Mouse (Mus musculus): Measurements from ENCODE around the gene Stk24. TPM values are rescaled to one million over a fixed set of nuclear protein-coding genes. Genes with fewer than 3 reads are reported as not detected.

The Stk24 gene
- polyA plus RNA-seq, 1 experiment = 37.2 TPM

- no peak for DNase-seq
- Histone ChIP-seq H3K27ac (ENCODE audit: insufficient read depth, low read length) (no peak overlapping the region), H3K4me3 (replicated peaks; ENCODE audit: insufficient read depth, low read depth, low read length) (no peak overlapping the region), H3K27me3 (ENCODE audit: control insufficient read depth, insufficient read depth, low read length) (no peaks in the 10 kb centered on the region), H3K4me1 (ENCODE audit: control insufficient read depth, insufficient read depth, low read length) (no peaks in the 10 kb centered on the region)
- no peak for TF ChIP-seq POLR2A (IDR thresholded peaks at IDR 0.05; ENCODE audit: borderline replicate concordance, insufficient read depth, low read length)
- TF ChIP-seq CTCF (IDR thresholded peaks at IDR 0.05; ENCODE audit: borderline replicate concordance, insufficient read depth, low read depth, low read length) = no peak
- WGBS = 88% methylated on average over 13 of the region's 13 CpGs
These were observed 124.3 kb downstream of the Stk24 start for GRCm38 (mm10) chr14:121255469-121255868.

GRCm38 (mm10) chr14:121254869-121255268 is 124.9 kb downstream of the Stk24 start:
- Histone ChIP-seq H3K4me3 (replicated peaks; ENCODE audit: insufficient read depth, low read depth, low read length) (no peak overlapping the region), H3K4me1 (ENCODE audit: control insufficient read depth, insufficient read depth, low read length) (no peaks in the 10 kb centered on the region), H3K27me3 (ENCODE audit: control insufficient read depth, insufficient read depth, low read length) (no peaks in the 10 kb centered on the region), H3K27ac (ENCODE audit: insufficient read depth, low read length) (no peak overlapping the region)
- 94% methylated on average over 10 of the region's 10 CpGs for WGBS
- TF ChIP-seq CTCF (IDR thresholded peaks at IDR 0.05; ENCODE audit: borderline replicate concordance, insufficient read depth, low read depth, low read length) (no peak), POLR2A (IDR thresholded peaks at IDR 0.05; ENCODE audit: borderline replicate concordance, insufficient read depth, low read length) (no peak)
- DNase-seq = no peak

GRCm38 (mm10) chr14:121252542-121252941 is 127.3 kb downstream of the Stk24 start:
- TF ChIP-seq POLR2A (IDR thresholded peaks at IDR 0.05; ENCODE audit: borderline replicate concordance, insufficient read depth, low read length) = no peak
- no peak for TF ChIP-seq CTCF (IDR thresholded peaks at IDR 0.05; ENCODE audit: borderline replicate concordance, insufficient read depth, low read depth, low read length)
- H3K4me3 ChIP-seq (replicated peaks; ENCODE audit: insufficient read depth, low read depth, low read length) = no peak overlapping the region
- H3K27me3 ChIP-seq (ENCODE audit: control insufficient read depth, insufficient read depth, low read length) = no peaks in the 10 kb centered on the region
- H3K4me1 ChIP-seq (ENCODE audit: control insufficient read depth, insufficient read depth, low read length) = no peaks in the 10 kb centered on the region
- WGBS = 90% methylated on average over 10 of the region's 10 CpGs
- no peak for DNase-seq
- H3K27ac ChIP-seq (ENCODE audit: insufficient read depth, low read length) = no peak overlapping the region

GRCm38 (mm10) chr14:121251708-121252107 is 128.1 kb downstream of the Stk24 start:
- H3K4me1 ChIP-seq (ENCODE audit: control insufficient read depth, insufficient read depth, low read length) = no peaks in the 10 kb centered on the region
- no peaks in the 10 kb centered on the region for H3K27me3 ChIP-seq (ENCODE audit: control insufficient read depth, insufficient read depth, low read length)
- no peak overlapping the region for H3K4me3 ChIP-seq (replicated peaks; ENCODE audit: insufficient read depth, low read depth, low read length)
- 53% methylated on average over 4 of the region's 4 CpGs for WGBS
- TF ChIP-seq CTCF (IDR thresholded peaks at IDR 0.05; ENCODE audit: borderline replicate concordance, insufficient read depth, low read depth, low read length) (no peak), POLR2A (IDR thresholded peaks at IDR 0.05; ENCODE audit: borderline replicate concordance, insufficient read depth, low read length) (no peak)
- no peak overlapping the region for H3K27ac ChIP-seq (ENCODE audit: insufficient read depth, low read length)
- DNase-seq = no peak

- no peaks in the 10 kb centered on the region for H3K4me1 ChIP-seq (ENCODE audit: control insufficient read depth, insufficient read depth, low read length)
- no peak overlapping the region for H3K27ac ChIP-seq (ENCODE audit: insufficient read depth, low read length)
- TF ChIP-seq CTCF (IDR thresholded peaks at IDR 0.05; ENCODE audit: borderline replicate concordance, insufficient read depth, low read depth, low read length) = no peak
- no peak for TF ChIP-seq POLR2A (IDR thresholded peaks at IDR 0.05; ENCODE audit: borderline replicate concordance, insufficient read depth, low read length)
- WGBS = 74% methylated on average over 5 of the region's 5 CpGs
- no peak for DNase-seq
- H3K4me3 ChIP-seq (replicated peaks; ENCODE audit: insufficient read depth, low read depth, low read length) = no peak overlapping the region
- H3K27me3 ChIP-seq (ENCODE audit: control insufficient read depth, insufficient read depth, low read length) = no peaks in the 10 kb centered on the region
These were observed 128.7 kb downstream of the Stk24 start for GRCm38 (mm10) chr14:121251099-121251498.

- WGBS = 81% methylated on average over 5 of the region's 5 CpGs
- TF ChIP-seq CTCF (IDR thresholded peaks at IDR 0.05; ENCODE audit: borderline replicate concordance, insufficient read depth, low read depth, low read length) = no peak
- no peak for TF ChIP-seq POLR2A (IDR thresholded peaks at IDR 0.05; ENCODE audit: borderline replicate concordance, insufficient read depth, low read length)
- Histone ChIP-seq H3K4me3 (replicated peaks; ENCODE audit: insufficient read depth, low read depth, low read length) (no peak overlapping the region), H3K27ac (ENCODE audit: insufficient read depth, low read length) (no peak overlapping the region), H3K27me3 (ENCODE audit: control insufficient read depth, insufficient read depth, low read length) (no peaks in the 10 kb centered on the region), H3K4me1 (ENCODE audit: control insufficient read depth, insufficient read depth, low read length) (no peaks in the 10 kb centered on the region)
- DNase-seq = no peak
These were observed 131.5 kb downstream of the Stk24 start for GRCm38 (mm10) chr14:121248346-121248745.

- no peaks in the 10 kb centered on the region for H3K4me1 ChIP-seq (ENCODE audit: control insufficient read depth, insufficient read depth, low read length)
- no peak overlapping the region for H3K4me3 ChIP-seq (replicated peaks; ENCODE audit: insufficient read depth, low read depth, low read length)
- 74% methylated on average over 7 of the region's 7 CpGs for WGBS
- no peaks in the 10 kb centered on the region for H3K27me3 ChIP-seq (ENCODE audit: control insufficient read depth, insufficient read depth, low read length)
- no peak for TF ChIP-seq POLR2A (IDR thresholded peaks at IDR 0.05; ENCODE audit: borderline replicate concordance, insufficient read depth, low read length)
- no peak for TF ChIP-seq CTCF (IDR thresholded peaks at IDR 0.05; ENCODE audit: borderline replicate concordance, insufficient read depth, low read depth, low read length)
- no peak overlapping the region for H3K27ac ChIP-seq (ENCODE audit: insufficient read depth, low read length)
- DNase-seq = no peak
These were observed 132.5 kb downstream of the Stk24 start for GRCm38 (mm10) chr14:121247287-121247686.

GRCm38 (mm10) chr14:121246048-121246731 is 133.6 kb downstream of the Stk24 start:
- no peak for DNase-seq
- Histone ChIP-seq H3K4me3 (replicated peaks; ENCODE audit: insufficient read depth, low read depth, low read length) (no peak overlapping the region), H3K27ac (ENCODE audit: insufficient read depth, low read length) (no peak overlapping the region), H3K27me3 (ENCODE audit: control insufficient read depth, insufficient read depth, low read length) (no peaks in the 10 kb centered on the region), H3K4me1 (ENCODE audit: control insufficient read depth, insufficient read depth, low read length) (no peaks in the 10 kb centered on the region)
- 78% methylated on average over 14 of the region's 14 CpGs for WGBS
- TF ChIP-seq CTCF (IDR thresholded peaks at IDR 0.05; ENCODE audit: borderline replicate concordance, insufficient read depth, low read depth, low read length) (no peak), POLR2A (IDR thresholded peaks at IDR 0.05; ENCODE audit: borderline replicate concordance, insufficient read depth, low read length) (no peak)

Data from cerebellum, adult 2 months (tissue).